Mouse (Mus musculus) limb, embryonic 13.5 days (tissue): ENCODE data around the gene Osmr. TPM values are rescaled to one million over a fixed set of nuclear protein-coding genes. Genes with fewer than 3 reads are reported as not detected.
A peak's percentile ranks its signal among the peaks of the same experiment; 100 is the strongest.

Source experiments
- ATAC-seq: fragments of 200-750 bp; cut with Nextera tagmentation; 2 replicates; pipeline ENCODE4 v1.8.0; 2017; ENCODE audit warnings: low read depth, moderate number of reproducible peaks, moderate TSS enrichment; ENCODE audit not compliant: low FRiP score
- H3K27ac ChIP-seq: fragments of 300-500 bp; sonication (generic); 2 replicates; pipeline ENCODE4 v1.5.1; 2015; ENCODE audit warnings: inconsistent platforms, mild to moderate bottlenecking, moderate library complexity
- H3K27me3 ChIP-seq: fragments of 300-500 bp; sonication (generic); 2 replicates; pipeline ENCODE4 v1.6.1; 2015; ENCODE audit warnings: mild to moderate bottlenecking, inconsistent platforms
- H3K36me3 ChIP-seq: fragments of 300-500 bp; sonication (generic); 2 replicates; pipeline ENCODE4 v1.6.1; 2015; ENCODE audit warnings: inconsistent platforms, mild to moderate bottlenecking, moderate library complexity
- H3K4me1 ChIP-seq: fragments of 300-500 bp; sonication (generic); 2 replicates; pipeline ENCODE4 v1.6.1; 2015; ENCODE audit warnings: inconsistent platforms
- H3K4me2 ChIP-seq: fragments of 300-500 bp; sonication (generic); replicated peaks from 2 replicates; pipeline ENCODE4 v1.6.1; 2015; ENCODE audit warnings: inconsistent platforms, mild to moderate bottlenecking, moderate library complexity
- H3K4me3 ChIP-seq: fragments of 300-500 bp; sonication (generic); 2 replicates; pipeline ENCODE4 v1.5.1; 2015; ENCODE audit warnings: moderate library complexity, mild to moderate bottlenecking, inconsistent platforms
- H3K9ac ChIP-seq: fragments of 300-500 bp; sonication (generic); 2 replicates; pipeline ENCODE4 v1.6.1; 2015; ENCODE audit warnings: mild to moderate bottlenecking, inconsistent platforms
- H3K9me3 ChIP-seq: fragments of 300-500 bp; sonication (generic); 2 replicates; pipeline ENCODE4 v1.6.1; 2016; ENCODE audit warnings: inconsistent platforms
- WGBS: fragments of 180-500 bp; shearing (Covaris S2); methylation state at CpG from one replicate; pipeline ENCODE4 v1.1.7; 2015; 5-methylcytosine and 5-hydroxymethylcytosine counted together
- polyA plus RNA-seq: library from polyadenylated mRNA; unstranded; fragments of >200 nt; fragmentation: Nextera tagmentation; extraction: Ambion mirVana; gene quantifications from 2 replicates; pipeline ENCODE4 v1.2.1, GENCODE M21; 2015

Gene Osmr
- polyA plus RNA-seq, 1 experiment from 2014 or later: 0.70 TPM

GRCm38 (mm10) chr15:6883816-6884215, 9.0 kb upstream of the Osmr start:
- Histone ChIP-seq H3K27ac (no peak overlapping the region), H3K36me3 (no peaks in the 10 kb centered on the region), H3K27me3 (no peaks in the 10 kb centered on the region), H3K4me3 (no peak overlapping the region), H3K9me3 (no peaks in the 10 kb centered on the region), H3K4me1 (0 out of 2 replicates have a peak, but pooled peaks cover 7% of the 10 kb centered on the region), H3K9ac (no peak overlapping the region), H3K4me2 (no peak overlapping the region)
- no peak for ATAC-seq
- whole genome bisulfite sequencing: 51% methylated on average over 5 of the region's 5 CpGs

- WGBS: 75% methylated on average over 4 of the region's 4 CpGs
- no peaks in the 10 kb centered on the region for H3K27me3 ChIP-seq
- no peak overlapping the region for H3K27ac ChIP-seq
- no peak overlapping the region for H3K9ac ChIP-seq
- 0 out of 2 replicates have a peak, but pooled peaks cover 7% of the 10 kb centered on the region for H3K4me1 ChIP-seq
- ATAC-seq: no peak
- no peaks in the 10 kb centered on the region for H3K36me3 ChIP-seq
- H3K4me3 ChIP-seq: no peak overlapping the region
- no peak overlapping the region for H3K4me2 ChIP-seq
- H3K9me3 ChIP-seq: no peaks in the 10 kb centered on the region
These were observed 8.3 kb upstream of the Osmr start for GRCm38 (mm10) chr15:6883091-6883490.

GRCm38 (mm10) chr15:6882180-6882579, 7.4 kb upstream of the Osmr start:
- no peaks in the 10 kb centered on the region for H3K9me3 ChIP-seq
- 39% methylated on average over 7 of the region's 7 CpGs for whole genome bisulfite sequencing

GRCm38 (mm10) chr15:6881211-6881610, 6.4 kb upstream of the Osmr start:
- Histone ChIP-seq H3K9ac (no peak overlapping the region), H3K27ac (no peak overlapping the region), H3K36me3 (no peaks in the 10 kb centered on the region), H3K4me2 (no peak overlapping the region), H3K4me3 (no peak overlapping the region), H3K4me1 (0 out of 2 replicates have a peak, but pooled peaks cover 7% of the 10 kb centered on the region), H3K27me3 (peaks cover 2% of the 10 kb centered on the region; the same call in 1 of the 2 replicates), H3K9me3 (no peaks in the 10 kb centered on the region)
- ATAC-seq: no peak
- WGBS: 79% methylated on average over 9 of the region's 9 CpGs

More at GRCm38 (mm10) chr15:6882180-6882579, 7.4 kb upstream of the Osmr start:
- no peak overlapping the region for H3K9ac ChIP-seq
- H3K4me3 ChIP-seq: no peak overlapping the region
- H3K36me3 ChIP-seq: no peaks in the 10 kb centered on the region
- H3K4me2 ChIP-seq: no peak overlapping the region
- no peak overlapping the region for H3K27ac ChIP-seq
- 0 out of 2 replicates have a peak, but pooled peaks cover 7% of the 10 kb centered on the region for H3K4me1 ChIP-seq
- H3K27me3 ChIP-seq: no peaks in the 10 kb centered on the region
- no peak for ATAC-seq

- ATAC-seq: peak; percentile 36; the same call in 1 of the 2 replicates
- H3K4me2 ChIP-seq: peak overlapping the region; percentile 91
- H3K36me3 ChIP-seq: no peaks in the 10 kb centered on the region
- no peak overlapping the region; the same call in 1 of the 2 replicates for H3K27ac ChIP-seq
- H3K27me3 ChIP-seq: peaks cover 40% of the 10 kb centered on the region
- no peaks in the 10 kb centered on the region for H3K9me3 ChIP-seq
- H3K9ac ChIP-seq: peak overlapping the region; percentile 60
- peak overlapping the region; percentile 57 for H3K4me3 ChIP-seq
- under 1% methylated on average over 52 of the region's 52 CpGs for WGBS
- peaks cover 16% of the 10 kb centered on the region for H3K4me1 ChIP-seq
These were observed 765 bp downstream of the Osmr start for GRCm38 (mm10) chr15:6873807-6874600.

- ATAC-seq: no peak
These were observed 1.5 kb downstream of the Osmr start for GRCm38 (mm10) chr15:6873154-6873806.

GRCm38 (mm10) chr15:6871621-6872359, 3.0 kb downstream of the Osmr start:
- Histone ChIP-seq H3K4me1 (peaks cover 16% of the 10 kb centered on the region), H3K36me3 (no peaks in the 10 kb centered on the region), H3K4me2 (no peak overlapping the region), H3K9me3 (no peaks in the 10 kb centered on the region), H3K27me3 (peaks cover 37% of the 10 kb centered on the region), H3K27ac (no peak overlapping the region), H3K4me3 (no peak overlapping the region), H3K9ac (no peak overlapping the region)
- ATAC-seq: no peak
- WGBS: 53% methylated on average over 11 of the region's 11 CpGs

More at GRCm38 (mm10) chr15:6873154-6873806, 1.5 kb downstream of the Osmr start:
- H3K27ac ChIP-seq: no peak overlapping the region
- H3K27me3 ChIP-seq: peaks cover 40% of the 10 kb centered on the region
- 33% methylated on average over 17 of the region's 17 CpGs for WGBS
- H3K9ac ChIP-seq: no peak overlapping the region
- H3K4me2 ChIP-seq: peak overlapping the region; percentile 91
- H3K36me3 ChIP-seq: no peaks in the 10 kb centered on the region
- no peaks in the 10 kb centered on the region for H3K9me3 ChIP-seq
- H3K4me3 ChIP-seq: peak overlapping the region; percentile 57
- H3K4me1 ChIP-seq: peaks cover 16% of the 10 kb centered on the region

- Histone ChIP-seq H3K9ac (no peak overlapping the region), H3K4me2 (no peak overlapping the region), H3K27me3 (peaks cover 8% of the 10 kb centered on the region; the same call in 1 of the 2 replicates), H3K4me3 (no peak overlapping the region), H3K9me3 (no peaks in the 10 kb centered on the region), H3K4me1 (no peaks in the 10 kb centered on the region), H3K27ac (no peak overlapping the region), H3K36me3 (no peaks in the 10 kb centered on the region)
- 81% methylated on average over 6 of the region's 6 CpGs for WGBS
- no peak for ATAC-seq
These were observed 7.9 kb downstream of the Osmr start for GRCm38 (mm10) chr15:6866888-6867287.

- Histone ChIP-seq H3K4me3 (no peak overlapping the region), H3K27ac (no peak overlapping the region), H3K4me1 (no peaks in the 10 kb centered on the region), H3K9ac (no peak overlapping the region), H3K36me3 (no peaks in the 10 kb centered on the region), H3K27me3 (no peaks in the 10 kb centered on the region), H3K4me2 (no peak overlapping the region), H3K9me3 (no peaks in the 10 kb centered on the region)
- WGBS: 72% methylated on average over 4 of the region's 4 CpGs
- no peak for ATAC-seq
These were observed 12.6 kb downstream of the Osmr start for GRCm38 (mm10) chr15:6862125-6862524.

- no peaks in the 10 kb centered on the region for H3K9me3 ChIP-seq
- H3K27ac ChIP-seq: no peak overlapping the region
- H3K36me3 ChIP-seq: no peaks in the 10 kb centered on the region
- H3K27me3 ChIP-seq: no peaks in the 10 kb centered on the region
- no peak overlapping the region for H3K9ac ChIP-seq
- ATAC-seq: no peak
- no peak overlapping the region for H3K4me3 ChIP-seq
- H3K4me1 ChIP-seq: no peaks in the 10 kb centered on the region
- 74% methylated on average over 7 of the region's 7 CpGs for WGBS
- H3K4me2 ChIP-seq: no peak overlapping the region
These were observed 13.2 kb downstream of the Osmr start for GRCm38 (mm10) chr15:6861617-6862016.

GRCm38 (mm10) chr15:6859781-6860180, 15.0 kb downstream of the Osmr start:
- 77% methylated on average over 7 of the region's 7 CpGs for whole genome bisulfite sequencing

GRCm38 (mm10) chr15:6858871-6859270, 15.9 kb downstream of the Osmr start:
- 74% methylated on average over 4 of the region's 4 CpGs for WGBS
- Histone ChIP-seq H3K4me1 (no peaks in the 10 kb centered on the region), H3K36me3 (no peaks in the 10 kb centered on the region), H3K27me3 (no peaks in the 10 kb centered on the region), H3K9ac (no peak overlapping the region), H3K9me3 (no peaks in the 10 kb centered on the region), H3K4me3 (no peak overlapping the region), H3K4me2 (no peak overlapping the region), H3K27ac (no peak overlapping the region)
- no peak for ATAC-seq

More at GRCm38 (mm10) chr15:6859781-6860180, 15.0 kb downstream of the Osmr start:
- Histone ChIP-seq H3K4me2 (no peak overlapping the region), H3K9me3 (no peaks in the 10 kb centered on the region), H3K9ac (no peak overlapping the region), H3K36me3 (no peaks in the 10 kb centered on the region), H3K27me3 (no peaks in the 10 kb centered on the region), H3K4me1 (no peaks in the 10 kb centered on the region), H3K27ac (no peak overlapping the region), H3K4me3 (no peak overlapping the region)
- ATAC-seq: no peak
